Mouse (Mus musculus): ENCODE data around the gene Islr. TPM values are rescaled to one million over a fixed set of nuclear protein-coding genes. Genes with fewer than 3 reads are reported as not detected.
"Not testable (repeated sequence)": the region's sequence is repeated elsewhere in the genome, so short reads cannot be mapped to it uniquely, and the experiment has no call there.

The Islr gene
- 89.5 and 89.6 TPM in 2 replicates for polyA plus RNA-seq (2015; fragmentation: Nextera tagmentation; extraction: Ambion mirVana)

DNA sequence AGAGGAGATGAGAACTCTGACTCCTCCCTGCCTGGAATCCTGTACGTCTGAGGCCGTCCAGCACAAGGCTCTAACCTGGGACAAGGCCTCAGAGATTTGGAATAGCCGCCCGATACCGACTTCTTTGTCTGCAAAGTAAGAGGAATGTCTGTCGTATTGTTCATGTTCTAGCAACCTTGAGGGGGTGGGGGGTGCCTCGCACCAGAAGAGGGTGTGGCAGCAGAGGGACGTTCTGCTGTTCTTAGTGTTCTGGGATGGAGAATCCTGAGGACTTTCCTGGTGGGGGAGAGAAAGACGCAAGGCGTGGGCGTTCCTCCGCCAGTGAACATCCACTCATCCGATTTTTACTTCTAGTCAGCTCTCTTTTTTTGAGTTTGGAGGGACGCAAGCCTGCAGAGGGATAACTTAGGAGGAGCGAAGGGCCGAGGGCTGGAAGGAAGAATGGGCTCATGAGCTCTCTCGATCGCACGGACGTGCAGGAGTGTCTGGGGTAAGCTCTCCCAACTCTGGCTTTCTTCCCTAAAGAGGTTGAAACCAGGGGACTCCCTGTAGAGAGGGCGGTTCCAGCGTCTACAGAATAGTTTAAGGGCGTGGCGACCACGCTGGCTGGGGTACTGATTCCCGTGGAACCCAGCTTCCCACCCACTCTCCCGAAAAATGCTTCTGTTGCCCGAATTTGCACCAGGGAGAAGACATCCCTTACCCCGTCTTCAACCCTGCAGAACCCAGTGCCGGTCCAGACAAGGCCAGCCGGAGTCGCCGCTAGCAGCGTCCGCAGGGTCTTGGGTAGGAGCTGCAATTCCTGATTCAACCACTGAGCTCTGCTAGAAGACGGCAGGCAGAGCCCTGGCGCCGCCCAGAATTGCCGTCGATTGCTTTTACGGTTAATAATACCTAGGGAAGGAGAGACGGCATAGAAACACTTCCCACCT is at the start of gene Islr, which contains the start of gene Islr2:
Gene Islr (minus strand): TSS at position 791 of the 932 bp plus-strand sequence.
Gene Islr2 (minus strand): TSS at position 804 of the 932 bp plus-strand sequence.
- peaks cover 68% of the 10 kb centered on the region for H3K27me3 ChIP-seq
- no peaks in the 10 kb centered on the region for H3K36me3 ChIP-seq
- peak within 1 kb of the TSS; percentile 24; the same call in 1 of the 2 replicates for H3K9ac ChIP-seq
- ATAC-seq (ENCODE audit: borderline replicate concordance, extremely low read depth, low FRiP score, low TSS enrichment): peak; percentile 74; the same call in 1 of the 2 replicates
- H3K27ac ChIP-seq: no peak within 1 kb of the TSS
- 2% methylated on average over 42 of the region's 42 CpGs for WGBS
- peak within 1 kb of the TSS; percentile 68 for H3K4me2 ChIP-seq
- H3K9me3 ChIP-seq: no peaks in the 10 kb centered on the region
- H3K4me3 ChIP-seq: peak within 1 kb of the TSS; percentile 42
- H3K4me1 ChIP-seq: peaks cover 18% of the 10 kb centered on the region

- Histone ChIP-seq H3K4me1 (peaks cover 13% of the 10 kb centered on the region), H3K9ac (peak overlapping the region; percentile 70), H3K4me2 (peak overlapping the region; percentile 75), H3K4me3 (peak overlapping the region; percentile 78), H3K27ac (peak overlapping the region; percentile 56; the same call in 1 of the 2 replicates)
- not testable (repeated sequence) for ATAC-seq (ENCODE audit: borderline replicate concordance, extremely low read depth, low FRiP score, low TSS enrichment); H3K27me3 ChIP-seq; H3K9me3 ChIP-seq; H3K36me3 ChIP-seq
- 60% methylated on average over 5 of the region's 5 CpGs for WGBS
Measured at GRCm38 (mm10) chr9:58253805-58254122, 49.7 kb upstream of the Islr start.

DNA sequence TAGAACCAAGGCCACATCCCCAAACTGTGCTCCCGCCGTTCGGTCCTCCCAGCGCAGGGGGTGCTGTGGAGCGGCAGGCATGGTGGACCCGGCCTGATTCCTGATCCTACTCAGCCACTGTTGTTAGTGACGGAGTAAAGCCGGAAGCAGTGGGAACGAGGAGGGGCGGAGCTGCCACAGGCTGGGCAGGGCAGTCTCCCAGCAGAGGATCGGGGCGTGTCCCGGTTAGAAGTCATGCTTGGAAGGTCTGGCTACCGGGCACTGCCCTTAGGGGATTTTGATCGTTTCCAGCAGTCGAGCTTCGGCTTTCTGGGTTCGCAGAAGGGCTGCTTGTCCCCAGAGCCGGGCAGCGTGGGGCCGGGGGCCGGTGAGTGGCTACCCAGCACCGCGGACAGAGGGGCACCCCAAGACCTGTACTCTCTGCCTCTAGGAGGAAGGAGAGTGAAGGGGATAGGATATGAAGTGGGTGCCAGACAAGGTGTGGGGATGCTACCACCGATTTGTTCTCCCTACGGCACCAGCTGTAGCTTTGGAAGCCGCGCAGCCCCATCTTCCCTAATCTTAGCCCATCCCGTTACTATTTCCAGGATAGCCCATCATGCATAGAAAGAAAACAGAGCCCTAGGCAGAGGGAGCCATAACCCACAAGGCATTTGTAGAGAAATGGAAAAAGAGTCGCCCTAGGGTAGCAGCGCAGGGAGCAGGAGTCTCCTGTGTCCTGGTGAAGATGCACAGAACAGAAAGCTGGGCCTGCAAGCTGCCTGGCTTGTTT is 49.1 kb upstream of the Islr start, which contains the start of gene Stoml1:
Gene Stoml1 (plus strand): TSS at position 132 of the 772 bp plus-strand sequence.
- ATAC-seq (ENCODE audit: borderline replicate concordance, extremely low read depth, low FRiP score, low TSS enrichment): peak; percentile 96
- Histone ChIP-seq H3K9ac (peak within 1 kb of the TSS; percentile 70), H3K4me2 (peak within 1 kb of the TSS; percentile 75), H3K4me3 (peak within 1 kb of the TSS; percentile 78), H3K27me3 (no peaks in the 10 kb centered on the region), H3K9me3 (no peaks in the 10 kb centered on the region), H3K36me3 (peaks cover 8% of the 10 kb centered on the region), H3K27ac (peak within 1 kb of the TSS; percentile 56), H3K4me1 (peaks cover 19% of the 10 kb centered on the region)
- WGBS: under 1% methylated on average over 31 of the region's 31 CpGs

DNA sequence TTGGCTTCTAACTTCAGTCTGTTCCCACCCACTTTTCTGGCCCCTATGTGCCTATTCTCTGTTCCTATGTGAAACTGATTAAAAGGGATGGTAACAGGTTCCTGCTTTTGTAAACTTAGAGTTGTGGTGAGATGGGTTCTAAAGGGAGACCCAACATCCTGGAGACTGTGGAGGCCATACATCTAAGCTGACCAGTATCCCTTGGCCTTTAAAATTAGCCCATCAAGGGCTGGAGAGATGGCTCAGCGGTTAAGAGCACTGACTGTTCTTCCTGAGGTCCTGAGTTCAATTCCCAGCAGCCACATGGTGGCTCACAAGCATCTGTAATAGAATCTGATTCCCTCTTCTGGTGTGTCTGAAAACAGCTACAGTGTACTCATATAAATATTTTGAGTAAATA is 46.6 kb upstream of the Islr start:
- H3K4me2 ChIP-seq; H3K27ac ChIP-seq; H3K9me3 ChIP-seq; H3K4me3 ChIP-seq; H3K27me3 ChIP-seq; ATAC-seq (ENCODE audit: borderline replicate concordance, extremely low read depth, low FRiP score, low TSS enrichment); H3K36me3 ChIP-seq; H3K9ac ChIP-seq: not testable (repeated sequence)
- WGBS: 85% methylated on average over 1 of the region's 1 CpGs
- peaks cover 41% of the 10 kb centered on the region for H3K4me1 ChIP-seq

GRCm38 (mm10) chr9:58250322-58250721 is 46.2 kb upstream of the Islr start:
- H3K4me2 ChIP-seq: peak overlapping the region; percentile 70
- ATAC-seq (ENCODE audit: borderline replicate concordance, extremely low read depth, low FRiP score, low TSS enrichment): no peak
- WGBS: 76% methylated on average over 8 of the region's 8 CpGs
- H3K27me3 ChIP-seq: no peaks in the 10 kb centered on the region
- no peak overlapping the region for H3K4me3 ChIP-seq
- no peak overlapping the region for H3K9ac ChIP-seq
- H3K36me3 ChIP-seq: peaks cover 3% of the 10 kb centered on the region; the same call in 1 of the 2 replicates
- no peaks in the 10 kb centered on the region for H3K9me3 ChIP-seq
- peak overlapping the region; percentile 96 for H3K27ac ChIP-seq
- peaks cover 41% of the 10 kb centered on the region for H3K4me1 ChIP-seq

- H3K4me3 ChIP-seq: peak within 1 kb of the TSS; percentile 60
- peaks cover 3% of the 10 kb centered on the region; the same call in 1 of the 2 replicates for H3K36me3 ChIP-seq
- no peaks in the 10 kb centered on the region for H3K27me3 ChIP-seq
- H3K4me2 ChIP-seq: peak within 1 kb of the TSS; percentile 70
- peaks cover 43% of the 10 kb centered on the region for H3K4me1 ChIP-seq
- no peaks in the 10 kb centered on the region for H3K9me3 ChIP-seq
- under 1% methylated on average over 16 of the region's 16 CpGs for WGBS
- peak within 1 kb of the TSS; percentile 72 for H3K9ac ChIP-seq
- ATAC-seq (ENCODE audit: borderline replicate concordance, extremely low read depth, low FRiP score, low TSS enrichment): peak; percentile 77; the same call in 1 of the 2 replicates
- peak within 1 kb of the TSS; percentile 96 for H3K27ac ChIP-seq
Measured at GRCm38 (mm10) chr9:58249592-58250192, 45.6 kb upstream of the Islr start, which contains the start of gene Pml. Pml (minus strand) TSS chr9:58249786.

- Histone ChIP-seq H3K9me3 (no peaks in the 10 kb centered on the region), H3K27ac (peak overlapping the region; percentile 96), H3K27me3 (no peaks in the 10 kb centered on the region), H3K9ac (peak overlapping the region; percentile 72), H3K4me2 (peak overlapping the region; percentile 70), H3K4me1 (peaks cover 50% of the 10 kb centered on the region), H3K4me3 (peak overlapping the region; percentile 60), H3K36me3 (peaks cover 3% of the 10 kb centered on the region; the same call in 1 of the 2 replicates)
- no peak for ATAC-seq (ENCODE audit: borderline replicate concordance, extremely low read depth, low FRiP score, low TSS enrichment)
- 26% methylated on average over 7 of the region's 7 CpGs for WGBS
Measured at GRCm38 (mm10) chr9:58248746-58249413, 44.8 kb upstream of the Islr start.

- WGBS: 9% methylated on average over 25 of the region's 25 CpGs
- ATAC-seq (ENCODE audit: borderline replicate concordance, extremely low read depth, low FRiP score, low TSS enrichment): peak; percentile 67; the same call in 1 of the 2 replicates
- Histone ChIP-seq H3K27ac (peak overlapping the region; percentile 72), H3K9ac (peak overlapping the region; percentile 50), H3K36me3 (peaks cover 7% of the 10 kb centered on the region; the same call in 1 of the 2 replicates), H3K4me2 (peak overlapping the region; percentile 70), H3K4me3 (peak overlapping the region; percentile 36), H3K4me1 (peaks cover 62% of the 10 kb centered on the region), H3K27me3 (no peaks in the 10 kb centered on the region), H3K9me3 (no peaks in the 10 kb centered on the region)
Measured at GRCm38 (mm10) chr9:58247064-58247759, 43.1 kb upstream of the Islr start.

- Histone ChIP-seq H3K27ac (no peak overlapping the region), H3K4me1 (peaks cover 73% of the 10 kb centered on the region), H3K4me3 (no peak overlapping the region), H3K9ac (no peak overlapping the region), H3K27me3 (no peaks in the 10 kb centered on the region), H3K36me3 (peaks cover 7% of the 10 kb centered on the region; the same call in 1 of the 2 replicates), H3K9me3 (no peaks in the 10 kb centered on the region), H3K4me2 (no peak overlapping the region)
- no peak for ATAC-seq (ENCODE audit: borderline replicate concordance, extremely low read depth, low FRiP score, low TSS enrichment)
- 66% methylated on average over 4 of the region's 4 CpGs for WGBS
Measured at GRCm38 (mm10) chr9:58246083-58246591, 42.0 kb upstream of the Islr start.

- H3K9me3 ChIP-seq: no peaks in the 10 kb centered on the region
- no peak overlapping the region for H3K9ac ChIP-seq
- H3K27ac ChIP-seq: no peak overlapping the region
- H3K4me3 ChIP-seq: no peak overlapping the region
- H3K4me1 ChIP-seq: peaks cover 68% of the 10 kb centered on the region
- peaks cover 7% of the 10 kb centered on the region; the same call in 1 of the 2 replicates for H3K36me3 ChIP-seq
- no peaks in the 10 kb centered on the region for H3K27me3 ChIP-seq
- 74% methylated on average over 6 of the region's 6 CpGs for WGBS
- ATAC-seq (ENCODE audit: borderline replicate concordance, extremely low read depth, low FRiP score, low TSS enrichment): no peak
- H3K4me2 ChIP-seq: no peak overlapping the region
Measured at GRCm38 (mm10) chr9:58243696-58244095, 39.6 kb upstream of the Islr start.
